Mouse (Mus musculus) urinary bladder, postnatal 36 days (tissue): Measurements from ENCODE around the gene Smg1.
A peak's percentile ranks its signal among the peaks of the same experiment; 100 is the strongest.

Experiments used
- DNase-seq, 2 experiments: peaks; one replicate each; pipeline ENCODE4 v3.0.0; 2022; ENCODE audit warnings: low spot score in 2 of 2, mixed read lengths in 1 of 2

Smg1 gene

DNA sequence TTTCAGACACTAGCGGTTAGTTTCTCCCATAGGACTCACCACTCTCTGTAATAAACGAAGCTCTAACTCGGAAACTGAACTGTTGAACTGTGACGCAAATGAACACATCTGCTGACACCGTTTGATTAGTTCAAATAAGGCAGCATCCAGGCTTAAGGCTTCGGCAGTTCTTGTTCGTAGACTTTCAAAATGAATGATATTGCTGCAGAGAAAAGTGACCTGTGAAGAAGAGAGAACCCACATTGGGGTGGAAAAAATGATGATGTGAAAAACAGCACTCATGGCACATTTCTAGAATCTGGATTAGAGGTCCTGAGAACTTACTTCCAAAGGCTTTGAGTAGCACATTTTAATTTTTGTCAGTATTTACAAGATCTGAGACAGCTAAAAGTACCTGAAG is 102.2 kb downstream of the Smg1 start:
- DNase-seq, result no peak

DNA sequence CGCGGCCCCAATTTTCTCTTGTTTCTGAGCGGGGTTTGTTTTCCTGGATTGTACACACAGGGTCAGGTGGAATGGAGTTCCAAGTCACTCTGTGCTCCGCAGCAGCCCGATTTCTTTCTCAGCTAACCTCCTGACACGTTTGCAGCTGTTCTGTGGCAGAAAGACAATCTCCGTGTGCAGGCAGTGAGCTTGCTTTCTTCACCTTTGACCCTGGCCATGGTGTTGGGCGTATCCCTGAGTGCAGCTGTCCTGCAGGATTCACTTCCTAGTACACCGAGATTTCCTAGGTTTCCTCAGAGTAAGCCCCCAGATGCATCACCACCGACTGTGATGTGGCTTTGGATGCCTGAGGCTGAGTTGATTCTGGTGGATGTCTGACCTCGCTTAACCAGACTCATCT is 108.3 kb downstream of the Smg1 start:
- DNase-seq, result no peak

DNA sequence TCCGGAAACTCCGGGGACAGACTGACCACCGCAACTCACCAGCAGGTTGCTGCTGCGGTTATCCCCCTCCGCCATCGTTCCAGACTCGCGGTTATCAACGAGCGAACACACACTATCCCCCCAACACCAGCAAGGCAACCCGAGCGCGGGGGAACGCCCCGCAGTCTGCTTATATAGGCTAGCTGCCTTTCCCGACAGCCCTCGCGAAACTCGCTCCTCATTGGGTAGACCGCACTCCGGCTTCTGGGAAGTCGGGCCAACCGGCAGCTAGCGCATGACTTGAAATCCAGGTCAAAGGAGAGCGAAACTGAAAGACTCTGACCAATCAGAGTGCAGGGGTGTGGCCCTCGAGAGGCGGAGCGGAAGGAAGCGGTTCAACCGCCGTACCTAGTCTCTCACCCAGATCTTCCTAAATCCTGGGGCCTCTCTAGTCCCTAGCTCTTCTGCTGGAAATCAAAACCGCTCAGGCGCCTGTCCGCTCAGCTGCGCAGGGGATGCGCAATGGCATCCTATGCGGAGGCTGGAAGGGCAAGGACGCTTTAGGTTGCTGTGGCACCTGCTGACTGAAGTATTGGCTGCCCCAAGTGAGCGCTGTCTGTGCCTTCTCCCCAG is 113.9 kb downstream of the Smg1 start, which contains the start of gene Arl6ip1:
Gene Arl6ip1, minus strand, starts transcription at position 233 of the 612 bp plus-strand sequence.
- DNase-seq, result peak; percentile 92 to 97

DNA sequence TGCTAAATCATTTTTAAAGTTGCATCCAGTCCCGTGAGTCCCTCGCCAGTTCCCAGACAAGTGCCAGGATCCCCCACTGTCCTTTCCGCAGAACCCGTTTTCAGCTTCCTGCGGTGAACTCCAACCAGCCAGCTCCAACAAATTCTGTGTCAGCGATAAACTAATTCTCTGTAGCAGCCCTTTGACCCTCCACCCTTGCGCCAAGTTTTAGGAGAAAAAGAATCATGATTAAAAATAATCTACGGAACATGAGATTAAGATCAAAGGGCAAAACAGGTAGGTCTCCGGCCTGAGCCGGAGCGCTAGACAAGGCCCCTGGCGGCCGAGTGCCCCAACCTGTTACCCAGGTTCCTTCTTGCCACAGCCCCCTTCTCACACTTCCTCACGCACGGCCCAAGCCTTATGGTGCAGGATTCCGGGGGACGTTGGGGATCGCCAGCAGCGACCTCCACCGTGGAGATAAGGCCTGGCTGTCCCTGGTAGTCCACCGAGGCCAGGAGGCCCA is 114.5 kb downstream of the Smg1 start:
- peak in 1 of 2 experiments; percentile 20 for DNase-seq

DNA sequence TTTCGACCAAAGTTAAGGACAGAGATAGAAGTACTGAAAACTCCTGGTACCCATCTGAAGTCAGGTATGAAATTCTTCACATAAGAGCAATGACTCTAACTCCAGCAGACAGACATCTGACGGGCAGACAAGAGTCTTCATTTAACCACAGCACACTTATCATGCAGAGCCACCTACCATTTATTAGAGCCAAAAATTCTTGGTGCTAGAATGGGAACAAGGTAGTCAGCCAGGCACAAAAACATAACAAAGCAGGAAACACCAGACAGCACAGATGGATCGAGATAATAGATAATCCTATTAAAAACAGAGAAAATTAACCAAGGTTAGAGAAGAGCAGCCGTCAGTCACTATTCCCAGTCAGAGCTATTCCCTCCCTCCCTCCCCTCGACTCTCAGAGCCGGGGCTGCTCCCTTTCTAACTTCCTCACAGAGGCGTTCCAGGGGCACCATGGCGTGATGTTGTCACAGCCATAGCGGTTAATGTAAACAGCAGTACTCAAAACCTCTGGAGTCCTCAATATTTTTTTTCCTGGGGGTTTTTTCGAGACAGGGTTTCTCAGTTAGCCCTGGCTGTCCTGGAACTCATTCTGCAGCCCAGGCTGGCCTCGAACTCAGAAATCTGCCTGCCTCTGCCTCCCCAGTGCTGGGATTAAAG is 117.1 kb downstream of the Smg1 start:
- no peak for DNase-seq

DNA sequence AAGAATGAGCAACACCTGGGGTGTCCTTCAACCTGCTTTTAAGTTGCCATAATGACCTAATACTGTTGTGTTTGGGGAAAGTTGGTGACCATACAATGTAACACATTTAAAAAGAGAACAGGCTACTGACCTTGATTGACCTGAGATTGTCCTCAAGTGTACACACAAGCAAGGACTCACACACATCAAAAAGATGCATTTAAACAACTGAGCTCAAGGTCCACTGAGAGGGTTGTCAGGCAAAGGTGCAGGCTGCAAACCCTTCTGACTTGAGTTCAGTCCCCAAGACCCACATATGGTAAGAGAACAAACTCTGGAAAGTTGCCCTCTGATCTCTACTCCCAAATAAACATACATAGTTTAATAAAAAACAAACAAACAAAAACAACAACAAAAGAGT is 117.7 kb downstream of the Smg1 start:
- no peak for DNase-seq

DNA sequence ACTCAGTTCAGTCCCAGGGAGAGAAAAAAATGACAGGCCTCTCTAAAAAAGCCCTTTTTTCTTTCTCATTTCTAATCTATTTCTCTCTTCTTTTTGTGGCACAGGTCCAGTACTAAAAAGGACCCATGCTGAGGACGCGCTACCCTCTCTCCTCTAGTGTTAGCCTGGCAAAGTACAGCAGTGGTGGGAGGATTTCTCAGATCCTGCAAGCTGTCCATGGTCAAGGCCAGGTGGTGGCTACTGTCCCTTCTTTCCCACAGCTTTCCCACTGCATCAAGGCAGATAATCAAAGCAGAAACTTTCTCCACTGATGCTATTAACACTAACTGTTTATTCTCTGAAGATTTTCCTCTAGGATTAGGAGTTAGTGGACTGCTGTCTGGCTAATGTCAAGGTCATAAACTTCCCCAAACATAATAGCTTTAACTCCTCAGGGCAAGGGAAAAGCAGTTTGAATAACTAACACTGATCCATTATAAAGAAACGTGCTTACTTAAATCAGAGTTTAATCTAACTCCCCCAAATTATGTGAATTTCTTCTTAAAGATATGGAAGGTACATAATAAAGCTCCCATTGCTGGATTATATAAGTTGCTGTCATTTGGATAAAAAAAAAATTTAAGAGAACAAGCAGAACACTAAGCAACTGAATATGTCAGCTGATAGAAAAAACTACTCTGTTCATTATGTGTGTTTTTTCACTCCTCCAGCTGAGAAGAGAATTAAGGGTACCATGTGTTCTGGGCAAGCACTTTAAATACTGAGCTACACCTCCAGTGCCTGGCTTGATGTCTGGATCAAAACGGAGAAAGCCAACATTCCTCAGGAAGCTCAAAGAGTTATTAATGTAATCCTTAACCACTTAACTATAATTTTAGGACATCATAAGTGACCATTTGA is 119.7 kb downstream of the Smg1 start:
- no peak for DNase-seq

DNA sequence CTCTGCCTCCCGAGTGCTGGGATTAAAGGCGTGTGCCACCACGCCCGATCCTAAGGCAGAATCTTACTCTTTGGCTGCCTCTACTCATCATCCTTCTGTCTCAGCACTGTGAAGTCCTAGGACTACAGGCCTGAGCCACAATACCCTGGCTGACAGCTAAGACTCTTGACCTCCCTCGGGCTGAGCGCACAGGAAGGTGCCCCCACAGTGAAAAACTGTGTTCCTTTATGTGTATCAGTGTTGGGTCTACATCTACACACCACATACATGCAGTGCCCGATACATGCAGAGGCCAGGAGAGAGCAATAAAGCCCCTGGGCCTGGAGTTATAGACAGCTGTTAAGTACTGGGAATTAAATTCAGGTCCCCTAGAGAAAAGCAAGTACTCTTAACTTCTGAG is 121.2 kb downstream of the Smg1 start:
- no peak for DNase-seq

DNA sequence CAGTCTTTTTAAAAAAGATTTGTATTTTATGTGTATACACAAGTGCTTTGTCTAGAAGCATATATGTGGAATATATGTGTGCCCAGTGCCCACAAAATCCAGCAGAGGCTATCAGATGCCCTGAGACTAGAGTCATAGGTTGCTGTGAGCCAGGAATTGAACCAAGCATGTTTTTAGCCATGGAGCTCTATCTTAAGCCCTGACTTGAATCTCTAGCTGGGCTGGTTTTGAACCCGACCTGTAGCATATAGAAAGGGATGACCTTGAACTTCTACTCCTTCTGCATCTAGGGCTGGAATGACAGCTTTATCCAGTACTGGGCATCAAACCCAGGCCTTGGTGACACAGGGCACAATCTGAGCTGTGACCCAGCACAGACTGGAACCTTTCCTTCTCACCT is 122.8 kb downstream of the Smg1 start:
- DNase-seq, result no peak

DNA sequence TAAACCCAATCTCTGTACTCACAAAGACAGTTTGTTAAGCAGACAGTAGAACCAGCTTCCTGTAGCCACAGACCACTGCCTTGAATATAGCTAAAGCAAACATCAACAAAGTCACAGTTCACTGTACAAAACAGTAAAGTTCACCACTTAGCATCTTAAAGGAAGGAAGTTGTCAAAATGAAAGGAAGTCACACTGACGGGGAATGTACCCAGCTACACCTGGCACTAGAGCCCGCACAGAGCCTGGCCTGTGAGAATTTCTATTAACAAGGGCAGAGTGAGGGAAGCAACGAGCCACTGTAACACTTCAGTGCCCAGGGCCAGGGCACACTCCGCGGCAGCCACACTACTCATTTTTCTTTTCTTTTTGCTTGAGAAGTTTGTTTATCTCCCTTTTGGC is 123.5 kb downstream of the Smg1 start:
- no peak for DNase-seq

DNA sequence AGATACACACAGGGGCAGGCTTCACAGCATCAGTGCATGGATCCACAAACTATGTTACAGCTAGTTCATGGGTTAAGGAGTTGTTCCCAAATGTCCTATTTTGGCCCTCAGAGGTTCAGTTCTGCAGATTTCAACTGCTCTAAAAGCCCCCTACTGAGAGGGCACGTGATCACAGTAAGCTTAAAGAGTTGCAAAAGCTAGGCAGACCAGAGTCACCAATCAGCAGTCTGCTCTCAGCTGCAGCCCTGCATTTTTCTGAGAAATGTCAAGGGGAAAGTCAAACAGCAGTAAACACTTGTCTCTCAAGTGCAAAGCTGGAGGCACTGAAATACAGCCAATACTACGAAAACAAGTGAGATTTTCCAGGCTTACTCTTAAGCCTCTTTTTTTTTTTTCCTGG is 124.3 kb downstream of the Smg1 start:
- no peak for DNase-seq

DNA sequence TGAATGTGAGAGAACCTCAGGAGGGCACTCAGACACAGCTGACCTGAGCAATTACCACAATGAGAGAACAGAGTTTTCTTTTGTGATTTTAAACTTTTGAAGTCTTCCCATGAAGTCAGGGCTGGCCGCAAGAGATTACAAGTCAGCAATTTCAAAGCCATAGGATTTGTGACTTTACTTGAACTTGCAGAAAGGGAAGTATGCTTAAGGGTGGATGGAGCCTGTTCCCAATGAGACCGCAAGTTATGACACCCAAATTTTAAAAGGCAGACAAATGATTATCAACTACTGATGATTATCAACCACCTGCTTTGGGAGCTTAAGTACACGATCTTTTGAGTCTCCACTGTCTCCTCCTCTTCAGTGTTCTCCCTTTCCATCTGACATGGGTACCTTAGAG is 125.0 kb downstream of the Smg1 start:
- DNase-seq, result no peak

DNA sequence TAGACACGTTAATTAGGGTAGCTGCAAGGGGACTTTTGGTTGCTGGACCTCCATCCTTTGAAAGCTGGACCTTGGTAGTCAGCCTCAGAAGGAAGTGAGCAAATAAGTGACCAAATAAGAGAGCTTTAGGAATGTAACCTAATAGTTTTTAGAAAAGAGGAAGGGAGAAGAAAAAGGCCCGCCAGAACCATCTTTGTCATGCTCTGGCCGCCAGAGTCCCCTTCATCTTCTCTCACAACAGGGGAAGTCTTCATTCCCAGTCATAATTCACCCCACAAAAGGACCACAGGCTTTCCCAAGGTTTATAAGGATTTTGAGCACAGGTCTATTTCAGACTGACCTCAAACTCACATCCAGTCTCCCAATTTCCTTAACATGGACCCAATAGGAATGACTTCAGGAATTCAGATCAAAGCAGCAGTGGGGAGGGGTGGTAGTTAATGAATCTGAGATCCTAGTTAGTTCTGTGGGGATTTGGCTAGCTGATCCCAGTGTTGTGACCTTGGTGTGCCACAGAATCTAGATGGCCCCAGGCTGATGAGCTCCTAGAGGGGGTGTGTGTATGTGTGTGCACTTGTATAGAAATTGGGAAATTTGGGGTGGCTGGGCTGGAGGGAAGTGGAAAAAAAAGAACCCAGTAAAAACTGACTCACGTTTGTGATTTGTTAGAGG is 125.8 kb downstream of the Smg1 start:
- no peak for DNase-seq

DNA sequence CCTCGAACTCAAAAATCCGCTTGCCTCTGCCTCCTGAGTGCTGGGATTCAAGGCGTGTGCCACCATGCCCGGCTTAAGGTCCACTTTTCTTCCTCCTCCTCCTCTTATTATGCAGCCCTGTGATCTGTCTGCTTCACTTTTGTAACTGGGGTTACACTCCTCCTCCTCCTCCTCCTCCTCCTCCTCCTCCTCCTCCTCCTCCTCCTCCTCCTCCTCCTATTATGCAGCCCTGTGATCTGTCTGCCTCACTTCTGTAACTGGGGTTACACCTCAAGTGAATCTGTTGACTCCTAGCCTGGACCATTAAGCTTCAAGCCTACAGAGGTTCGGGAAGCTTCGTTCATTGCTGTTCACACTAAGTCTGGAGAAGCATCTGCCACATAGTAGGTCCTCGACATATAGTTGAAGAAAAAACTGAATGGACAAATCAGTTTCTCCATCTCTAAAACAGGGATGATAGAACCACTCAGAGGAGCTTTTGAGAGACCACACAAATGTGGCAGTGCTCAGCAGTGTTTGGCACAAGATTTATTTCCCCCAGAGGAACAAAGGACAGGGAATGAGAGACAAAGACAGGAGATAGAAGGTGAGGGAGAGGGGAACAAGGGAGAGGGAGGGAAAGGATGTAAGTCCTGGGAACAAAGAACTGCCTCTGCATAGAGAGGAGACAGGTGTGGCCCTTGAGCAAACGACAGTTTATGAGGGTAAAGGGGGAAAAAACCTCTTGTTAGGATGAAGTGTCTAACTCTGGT is 126.5 kb downstream of the Smg1 start:
- DNase-seq, result no peak

DNA sequence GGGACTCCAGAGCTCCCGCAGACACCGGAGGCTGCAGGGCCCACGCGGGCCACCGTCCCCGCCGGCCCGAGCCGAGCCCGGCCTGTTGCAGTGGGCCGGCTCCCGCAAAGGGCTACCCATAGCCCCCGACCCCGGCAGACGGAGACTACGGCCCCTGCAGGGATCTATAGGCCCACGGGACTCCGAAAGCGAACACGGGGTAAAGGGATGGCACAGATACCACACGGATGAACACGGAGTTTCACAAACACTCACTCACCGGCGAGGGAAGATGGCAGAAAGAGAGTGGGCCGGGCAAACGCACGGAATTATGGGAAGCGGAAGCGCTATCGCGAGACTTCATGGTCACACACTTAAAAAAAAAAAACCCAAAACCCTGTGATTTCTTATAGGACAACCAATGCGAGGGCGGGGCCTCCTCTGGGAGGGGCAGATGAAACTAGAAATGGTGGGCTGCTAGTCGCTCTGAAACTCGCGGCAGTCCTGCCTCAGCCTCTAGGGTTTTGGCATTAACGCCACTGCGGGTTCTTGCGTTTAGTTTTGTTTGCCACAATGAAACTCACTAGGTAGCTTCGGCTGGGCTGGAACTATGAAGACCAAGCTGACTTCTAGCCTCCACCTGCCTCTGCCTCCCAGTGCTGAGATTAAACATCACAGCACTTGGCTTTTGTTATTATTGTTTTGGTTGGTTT is 127.4 kb downstream of the Smg1 start, which contains the start of gene Rps15a:
Gene Rps15a, minus strand, starts transcription at position 312 of the 692 bp plus-strand sequence.
- DNase-seq, result peak; percentile 93

DNA sequence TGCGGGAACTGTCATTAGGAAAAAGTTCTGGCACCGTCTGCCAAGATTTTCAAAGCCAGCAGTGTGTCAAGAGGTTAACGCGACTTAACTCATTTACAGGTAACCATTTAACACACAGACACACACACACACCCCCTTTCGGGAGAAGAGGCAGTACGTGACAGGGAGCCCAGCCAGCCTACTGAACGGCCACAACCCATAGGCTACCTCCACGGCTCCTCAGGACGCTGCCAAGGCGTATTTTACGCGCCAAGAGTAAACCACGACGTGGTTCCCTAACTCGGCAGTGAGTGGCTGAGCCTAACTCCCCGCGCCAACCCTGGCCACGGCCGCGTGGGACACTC is 128.0 kb downstream of the Smg1 start:
- DNase-seq, result no peak

DNA sequence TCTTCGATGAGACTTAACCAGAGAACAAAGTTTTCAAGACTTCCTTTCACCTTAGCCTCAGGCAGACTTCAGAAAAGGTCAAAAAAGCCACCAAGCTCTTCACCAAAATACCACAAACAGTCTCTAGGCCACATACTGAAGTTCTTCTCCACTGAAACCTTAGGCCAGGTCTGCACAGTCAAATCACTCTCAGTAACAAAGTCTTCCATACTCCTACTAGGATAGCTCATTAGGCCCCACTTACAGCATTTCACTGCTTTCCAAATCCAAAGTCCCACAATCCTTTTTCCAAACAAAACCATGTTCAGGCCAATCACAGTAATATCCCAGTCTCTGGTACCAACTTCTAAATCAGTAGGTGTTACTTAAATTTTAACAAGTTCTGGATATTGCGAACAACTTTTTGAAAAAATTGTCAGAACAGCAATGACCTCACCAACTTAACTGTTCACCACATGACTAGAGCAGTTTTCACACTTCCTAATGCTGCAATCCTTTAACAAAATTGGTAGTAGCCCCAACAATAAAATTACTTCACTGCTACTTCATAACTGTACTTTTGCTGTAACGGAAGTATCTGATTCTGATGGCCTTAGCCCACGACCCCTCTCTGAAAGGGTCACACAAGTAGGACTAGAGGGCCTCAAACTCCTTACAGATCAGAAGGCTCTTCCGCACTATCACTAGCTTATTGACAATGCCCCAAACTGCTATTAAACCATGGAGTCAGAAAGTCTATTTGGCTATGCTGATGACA is 129.8 kb downstream of the Smg1 start:
- DNase-seq, result no peak

DNA sequence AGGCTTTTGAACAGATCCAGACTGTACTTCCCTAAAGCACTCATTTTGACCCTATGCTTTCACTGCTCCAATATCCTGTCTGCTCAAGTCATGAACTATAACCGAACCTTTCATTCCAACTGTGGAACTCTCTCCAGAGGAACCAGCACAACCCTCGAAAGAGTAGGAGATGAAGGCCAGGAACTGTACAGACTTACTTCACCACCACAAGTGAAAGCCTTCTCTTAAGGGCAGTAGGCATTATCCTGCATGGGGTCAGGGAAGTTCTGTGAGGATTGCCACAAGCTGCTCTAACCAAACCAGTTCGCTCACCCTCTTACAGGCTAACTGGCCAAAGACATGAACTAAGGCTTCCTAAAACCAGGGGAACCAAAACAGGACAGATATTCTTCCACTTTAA is 132.3 kb downstream of the Smg1 start:
- DNase-seq, result no peak

DNA sequence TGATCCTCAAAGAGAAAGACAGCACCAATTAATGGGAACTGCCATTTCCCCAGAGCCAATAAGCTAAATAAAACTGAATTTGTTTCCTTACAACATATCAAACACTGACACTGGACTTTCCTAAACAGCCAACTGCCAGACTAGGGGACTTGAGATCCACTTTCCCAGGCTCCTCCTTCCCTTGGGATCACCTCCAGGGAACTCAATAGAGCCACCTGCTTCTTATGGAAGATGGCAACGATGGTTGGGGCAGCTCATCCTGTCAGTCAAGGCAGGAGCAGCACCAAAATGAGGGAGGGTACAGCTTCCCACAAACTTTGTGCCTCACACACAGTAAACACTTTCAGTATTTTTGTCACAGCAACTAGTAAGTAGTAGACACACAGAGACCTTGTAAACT is 135.8 kb downstream of the Smg1 start:
- DNase-seq, result no peak
